Mouse (Mus musculus) forebrain, postnatal 0 days (tissue): Measurements from ENCODE around the gene Fam171b. TPM values are rescaled to one million over a fixed set of nuclear protein-coding genes. Genes with fewer than 3 reads are reported as not detected.
A peak's percentile ranks its signal among the peaks of the same experiment; 100 is the strongest.

Experiments
- ATAC-seq: fragments of 200-750 bp; cut with Nextera tagmentation; 2 replicates; pipeline ENCODE4 v1.8.0; 2017; ENCODE audit warnings: mild to moderate bottlenecking, moderate library complexity
- DNase-seq: peaks from one replicate; pipeline ENCODE4 v3.0.0-alpha.2; 2015
- H3K27ac ChIP-seq: fragments of 300-500 bp; sonication (generic); 2 replicates; pipeline ENCODE4 v1.5.1; 2014; ENCODE audit warnings: low read depth, mild to moderate bottlenecking, antibody characterized with exemption, low read length, moderate library complexity, mixed read lengths
- H3K27me3 ChIP-seq: fragments of 300-500 bp; sonication (generic); 2 replicates; pipeline ENCODE4 v1.6.1; 2014; ENCODE audit warnings: mild to moderate bottlenecking, low read length, mixed read lengths; ENCODE audit not compliant: insufficient read depth
- H3K36me3 ChIP-seq: fragments of 300-500 bp; sonication (generic); 2 replicates; pipeline ENCODE4 v1.6.1; 2014; ENCODE audit warnings: mild to moderate bottlenecking, moderate library complexity; ENCODE audit not compliant: insufficient read depth
- H3K4me1 ChIP-seq: fragments of 300-500 bp; sonication (generic); 2 replicates; pipeline ENCODE4 v1.6.1; 2014; ENCODE audit warnings: antibody characterized with exemption; ENCODE audit not compliant: insufficient read depth
- H3K4me2 ChIP-seq: fragments of 300-500 bp; sonication (generic); 2 replicates; pipeline ENCODE4 v1.6.1; 2014; ENCODE audit warnings: low read depth, mild to moderate bottlenecking, moderate library complexity
- H3K4me3 ChIP-seq: fragments of 300-500 bp; sonication (generic); 2 replicates; pipeline ENCODE4 v1.5.1; 2014; ENCODE audit warnings: low read depth, low read length, mixed read lengths
- H3K9ac ChIP-seq: fragments of 300-500 bp; sonication (generic); 2 replicates; pipeline ENCODE4 v1.6.1; 2014; ENCODE audit warnings: mild to moderate bottlenecking
- H3K9me3 ChIP-seq: fragments of 300-500 bp; sonication (generic); 2 replicates; pipeline ENCODE4 v1.6.1; 2016; ENCODE audit warnings: low read length
- CTCF ChIP-seq: sonication (generic); IDR thresholded peaks from 2 replicates; pipeline ENCODE4 v1.5.1; 2016; ENCODE audit warnings: antibody characterized with exemption, control low read depth, low read depth
- WGBS: fragments of 180-500 bp; shearing (Covaris S2); extraction: QIAGEN DNeasy Blood & Tissue Kit; methylation state at CpG from one replicate; pipeline ENCODE4 v1.1.7; 2014; 5-methylcytosine and 5-hydroxymethylcytosine counted together
- polyA plus RNA-seq: library from polyadenylated mRNA; unstranded; fragments of >200 nt; fragmentation: Nextera tagmentation; extraction: Ambion mirVana; gene quantifications from 2 replicates; pipeline ENCODE4 v1.2.1, GENCODE M21; 2015
- total RNA-seq: library from RNA; depleted of rRNA; stranded (reverse); fragments of >200 nt; gene quantifications from 2 replicates; pipeline ENCODE4 v1.2.3, GENCODE M21; 2014

Gene Fam171b
- total and polyA plus RNA-seq, 2 experiments from 2014 or later, result 98.9 to 116 TPM

- WGBS, result 34% methylated on average over 4 of the region's 4 CpGs
- Histone ChIP-seq H3K9me3 (no peaks in the 10 kb centered on the region), H3K9ac (no peak overlapping the region), H3K27ac (no peak overlapping the region), H3K4me3 (peak overlapping the region; percentile 14; the same call in 1 of the 2 replicates), H3K4me1 (no peaks in the 10 kb centered on the region), H3K27me3 (no peaks in the 10 kb centered on the region), H3K4me2 (peak overlapping the region; percentile 11), H3K36me3 (no peaks in the 10 kb centered on the region)
- TF ChIP-seq CTCF, result no peak
- ATAC-seq (no peak), DNase-seq (no peak)
These were observed 20.3 kb upstream of the Fam171b start for GRCm38 (mm10) chr2:83792102-83792501.

GRCm38 (mm10) chr2:83795766-83796165, 16.7 kb upstream of the Fam171b start:
- Histone ChIP-seq H3K4me2 (no peak overlapping the region), H3K9ac (no peak overlapping the region), H3K36me3 (no peaks in the 10 kb centered on the region), H3K27ac (no peak overlapping the region), H3K9me3 (no peaks in the 10 kb centered on the region), H3K4me1 (no peaks in the 10 kb centered on the region), H3K4me3 (no peak overlapping the region), H3K27me3 (no peaks in the 10 kb centered on the region)
- no peak for TF ChIP-seq CTCF
- no peak for DNase-seq
- WGBS, result 75% methylated on average over 4 of the region's 4 CpGs
- no peak for ATAC-seq

- WGBS, result 22% methylated on average over 9 of the region's 9 CpGs
- no peaks in the 10 kb centered on the region for H3K36me3 ChIP-seq
- no peaks in the 10 kb centered on the region for H3K4me1 ChIP-seq
- no peaks in the 10 kb centered on the region for H3K27me3 ChIP-seq
- DNase-seq, result no peak
- no peak overlapping the region for H3K4me3 ChIP-seq
- no peak overlapping the region for H3K27ac ChIP-seq
- H3K9ac ChIP-seq, result no peak overlapping the region
- no peaks in the 10 kb centered on the region for H3K9me3 ChIP-seq
- no peak for TF ChIP-seq CTCF
- no peak overlapping the region for H3K4me2 ChIP-seq
- ATAC-seq, result no peak
These were observed 14.4 kb upstream of the Fam171b start for GRCm38 (mm10) chr2:83797902-83798497.

GRCm38 (mm10) chr2:83813273-83813892, 947 bp downstream of the Fam171b start:
- H3K36me3 ChIP-seq, result no peaks in the 10 kb centered on the region
- no peak for TF ChIP-seq CTCF
- 5% methylated on average over 10 of the region's 10 CpGs for whole genome bisulfite sequencing
- H3K27ac ChIP-seq, result peak overlapping the region; percentile 98
- H3K4me1 ChIP-seq, result 0 out of 2 replicates have a peak, but pooled peaks cover 6% of the 10 kb centered on the region
- H3K9me3 ChIP-seq, result no peaks in the 10 kb centered on the region
- H3K4me2 ChIP-seq, result peak overlapping the region; percentile 69
- H3K4me3 ChIP-seq, result peak overlapping the region; percentile 95
- H3K9ac ChIP-seq, result peak overlapping the region; percentile 98
- ATAC-seq (peak; percentile 53), DNase-seq (peak; percentile 53)
- no peaks in the 10 kb centered on the region for H3K27me3 ChIP-seq

- DNase-seq (peak; percentile 69), ATAC-seq (peak; percentile 10; the same call in 1 of the 2 replicates)
- 0 out of 2 replicates have a peak, but pooled peaks cover 6% of the 10 kb centered on the region for H3K4me1 ChIP-seq
- no peak for TF ChIP-seq CTCF
- peak overlapping the region; percentile 98 for H3K9ac ChIP-seq
- H3K36me3 ChIP-seq, result no peaks in the 10 kb centered on the region
- H3K27me3 ChIP-seq, result no peaks in the 10 kb centered on the region
- peak overlapping the region; percentile 69 for H3K4me2 ChIP-seq
- WGBS, result 10% methylated on average over 6 of the region's 6 CpGs
- H3K9me3 ChIP-seq, result no peaks in the 10 kb centered on the region
- peak overlapping the region; percentile 98 for H3K27ac ChIP-seq
- peak overlapping the region; percentile 95 for H3K4me3 ChIP-seq
These were observed 1.6 kb downstream of the Fam171b start for GRCm38 (mm10) chr2:83814009-83814408.

- Histone ChIP-seq H3K27me3 (no peaks in the 10 kb centered on the region), H3K27ac (no peak overlapping the region), H3K9ac (no peak overlapping the region), H3K9me3 (no peaks in the 10 kb centered on the region), H3K36me3 (no peaks in the 10 kb centered on the region), H3K4me3 (no peak overlapping the region), H3K4me2 (no peak overlapping the region; the same call in 1 of the 2 replicates), H3K4me1 (peaks cover 10% of the 10 kb centered on the region; the same call in 1 of the 2 replicates)
- ATAC-seq (no peak), DNase-seq (no peak)
- TF ChIP-seq CTCF, result no peak
- 34% methylated on average over 6 of the region's 6 CpGs for WGBS
These were observed 3.7 kb downstream of the Fam171b start for GRCm38 (mm10) chr2:83816147-83816546.

- Histone ChIP-seq H3K9me3 (no peaks in the 10 kb centered on the region), H3K4me2 (no peak overlapping the region), H3K36me3 (no peaks in the 10 kb centered on the region), H3K9ac (no peak overlapping the region), H3K27ac (no peak overlapping the region), H3K4me1 (peaks cover 11% of the 10 kb centered on the region), H3K27me3 (no peaks in the 10 kb centered on the region), H3K4me3 (no peak overlapping the region)
- 48% methylated on average over 5 of the region's 5 CpGs for WGBS
- ATAC-seq, result no peak
- TF ChIP-seq CTCF, result no peak
- no peak for DNase-seq
These were observed 12.7 kb downstream of the Fam171b start for GRCm38 (mm10) chr2:83825161-83825560.
